Mouse (Mus musculus) heart, adult 18-20 months (tissue): ENCODE results near the gene Ddx42. TPM values are rescaled to one million over a fixed set of nuclear protein-coding genes. Genes with fewer than 3 reads are reported as not detected.
"Not testable (repeated sequence)": the region's sequence is repeated elsewhere in the genome, so short reads cannot be mapped to it uniquely, and the experiment has no call there.

Experiments
- DNase-seq, 2 experiments: peaks; one replicate each; pipeline ENCODE4 v3.0.0; 2021 to 2022; ENCODE audit warnings: mixed read lengths in 1 of 2
- total RNA-seq, 2 experiments: library from RNA; stranded (reverse); gene quantifications; 2 replicates each; pipeline ENCODE4 v1.2.3; 2021

The Ddx42 gene
- total RNA-seq, 2 experiments from 2014 or later = 24.1 to 26.7 TPM

DNA sequence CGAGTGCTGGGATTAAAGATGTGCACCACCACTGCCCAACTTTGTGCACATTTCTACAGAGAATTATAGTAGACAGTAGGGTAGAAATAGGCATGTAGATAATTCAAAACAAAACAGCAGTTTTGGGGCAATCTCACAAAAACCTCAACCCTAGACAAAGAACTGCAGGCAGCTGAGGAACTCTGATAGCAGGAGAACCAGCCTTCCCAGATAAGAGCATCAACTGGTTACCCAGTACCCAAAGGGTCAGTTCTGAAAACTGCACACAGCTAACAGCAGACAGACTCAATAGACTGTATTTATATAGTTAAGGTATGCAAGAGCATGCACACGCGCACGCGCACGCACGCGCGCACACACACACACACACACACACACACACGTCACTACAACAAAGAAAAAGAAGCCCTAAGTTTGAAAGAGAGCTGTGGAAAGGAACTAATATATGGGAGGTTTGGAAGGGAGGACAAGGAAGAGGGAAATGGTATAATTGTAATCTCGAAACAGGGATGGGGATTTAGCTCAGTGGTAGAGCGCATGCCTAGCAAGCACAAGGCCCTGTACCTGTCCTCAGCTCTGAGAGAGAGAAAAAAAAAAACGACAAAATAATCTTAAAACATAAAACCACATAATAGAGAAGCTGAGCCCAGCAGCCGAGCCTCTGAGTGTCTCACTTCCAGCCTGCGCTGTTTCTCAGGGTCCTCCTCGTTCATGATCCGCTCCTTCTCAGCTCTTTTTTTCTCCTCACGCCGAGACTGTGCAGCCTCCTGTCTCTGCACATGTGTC, 15.2 kb upstream of the Ddx42 start:
- no peak for DNase-seq

GRCm38 (mm10) chr11:106202123-106202465, 14.6 kb upstream of the Ddx42 start, which contains the start of gene Strada:
Gene Strada, minus strand, starts transcription at chr11:106202168.
- no peak for DNase-seq

DNA sequence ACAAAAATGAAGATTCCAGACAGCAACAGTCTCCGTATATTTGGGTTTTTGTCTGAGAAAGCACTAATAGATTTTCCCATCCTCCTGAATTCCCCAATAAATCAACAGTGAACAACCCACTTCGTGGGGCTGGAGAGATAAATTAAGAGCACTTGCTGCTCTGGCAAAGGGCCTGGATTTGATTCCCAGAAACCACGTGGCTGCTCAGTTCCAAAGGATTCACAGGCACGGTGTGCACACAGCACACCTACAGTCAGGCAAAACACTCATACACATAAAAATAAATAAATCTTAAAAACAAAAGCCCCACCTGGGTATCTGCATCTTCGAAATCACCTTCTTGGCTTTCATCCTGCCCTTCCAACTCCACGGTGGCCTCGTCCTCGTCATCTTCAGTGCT, 4.0 kb upstream of the Ddx42 start:
- DNase-seq = peak; percentile 33 to 55

- DNase-seq = no peak
These were observed 1.9 kb upstream of the Ddx42 start for GRCm38 (mm10) chr11:106214856-106215255.

DNA sequence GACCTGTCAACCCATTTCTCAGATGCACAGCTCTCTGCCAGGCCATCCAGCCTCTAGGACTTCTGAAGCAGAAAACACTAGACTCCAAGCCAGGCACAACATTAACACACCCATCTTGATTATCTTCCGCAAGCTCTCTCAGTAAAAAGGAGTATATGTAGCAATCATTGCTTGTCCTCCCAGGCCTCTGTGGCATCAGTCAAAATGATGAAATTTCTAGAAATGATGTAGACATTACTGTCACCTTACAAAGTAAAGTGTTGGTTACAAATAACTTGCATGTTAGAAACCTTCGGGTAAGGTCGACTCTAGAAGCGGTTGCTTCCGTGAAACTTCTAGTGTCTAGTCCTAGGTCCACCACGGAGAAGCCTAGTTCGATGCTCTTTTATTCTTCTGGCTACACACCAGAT, 1.3 kb upstream of the Ddx42 start:
- no peak for DNase-seq

DNA sequence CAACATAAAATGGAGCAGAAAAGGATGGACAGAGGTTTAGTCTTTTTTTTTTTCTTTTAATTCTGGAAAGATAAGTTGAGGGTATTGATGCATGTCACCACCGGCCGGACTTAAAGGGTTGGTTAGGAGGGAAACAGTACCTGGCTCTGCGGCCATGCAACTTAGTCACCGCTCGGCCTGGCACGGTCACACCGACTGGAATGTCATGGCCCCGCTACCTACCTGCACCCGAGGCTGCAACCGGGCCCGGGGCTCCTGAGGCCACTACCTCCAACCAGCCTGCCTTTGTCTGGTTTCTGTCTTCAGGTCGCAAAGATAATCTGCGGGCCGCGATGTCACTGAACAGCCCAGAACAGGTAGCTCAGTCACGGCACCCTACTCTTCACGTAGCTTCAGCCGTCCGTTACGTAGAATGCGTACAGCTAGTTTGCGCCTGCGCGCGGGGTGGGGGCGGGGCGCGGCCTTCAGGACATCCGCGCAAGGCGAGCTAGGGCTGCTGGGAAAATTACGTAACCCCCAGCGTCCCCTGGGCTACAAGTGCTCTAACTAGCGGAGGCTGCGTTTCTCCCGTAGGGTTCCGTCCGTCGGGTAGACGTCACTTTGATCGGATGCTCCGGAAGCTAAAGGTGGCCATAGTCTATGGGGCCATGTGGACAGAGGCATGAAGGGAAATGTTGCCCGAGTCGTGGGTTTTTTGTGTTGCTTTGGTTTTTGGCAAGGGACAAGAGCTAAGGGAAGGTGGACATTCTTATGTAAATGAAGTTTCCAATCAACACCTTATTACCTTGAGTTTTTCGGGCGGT, 598 bp upstream of the Ddx42 start, which contains the start of gene Ccdc47:
Gene Ccdc47, minus strand, starts transcription at position 418 of the 803 bp plus-strand sequence.
- DNase-seq = peak; percentile 95 to 99

DNA sequence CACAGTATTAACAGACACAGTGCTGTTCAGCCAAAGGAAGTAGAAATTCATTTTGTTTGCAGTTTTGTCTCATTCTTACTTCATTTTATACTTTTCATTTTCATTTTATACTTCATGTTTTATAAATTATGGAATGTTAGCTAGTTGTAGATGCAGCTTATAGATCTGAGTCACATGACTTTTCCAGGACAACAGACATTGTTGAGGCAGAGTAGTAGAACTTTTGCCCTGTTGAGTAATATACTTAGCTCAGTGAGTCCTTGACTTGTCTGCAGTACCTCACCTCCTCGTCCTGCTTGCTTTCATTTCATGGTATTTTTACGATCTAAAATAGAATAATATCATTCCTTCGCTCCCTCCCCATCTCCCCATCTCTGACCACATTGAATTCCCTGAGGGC, 3.9 kb downstream of the Ddx42 start:
- no peak for DNase-seq

- not testable (repeated sequence) for DNase-seq
These were observed 17.3 kb downstream of the Ddx42 start for GRCm38 (mm10) chr11:106233978-106234377.

DNA sequence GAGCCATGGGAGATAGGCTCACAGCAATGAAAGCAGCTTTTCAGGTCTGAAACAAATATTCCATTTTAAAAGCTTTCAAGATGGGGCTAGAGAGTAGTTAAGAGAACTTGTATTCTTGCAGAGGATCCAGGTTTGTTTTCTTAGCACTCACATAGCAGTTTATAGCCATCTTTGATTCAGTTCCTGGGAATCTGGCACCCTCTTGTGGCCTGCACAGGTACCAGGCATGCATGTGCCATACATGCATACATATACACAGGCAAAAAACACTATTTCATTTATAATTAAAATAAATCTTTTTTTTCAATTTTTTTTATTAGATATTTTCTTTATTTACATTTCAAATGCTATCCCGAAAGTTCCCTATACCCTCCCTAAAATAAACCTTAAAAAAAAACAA, 30.1 kb downstream of the Ddx42 start:
- no peak for DNase-seq

DNA sequence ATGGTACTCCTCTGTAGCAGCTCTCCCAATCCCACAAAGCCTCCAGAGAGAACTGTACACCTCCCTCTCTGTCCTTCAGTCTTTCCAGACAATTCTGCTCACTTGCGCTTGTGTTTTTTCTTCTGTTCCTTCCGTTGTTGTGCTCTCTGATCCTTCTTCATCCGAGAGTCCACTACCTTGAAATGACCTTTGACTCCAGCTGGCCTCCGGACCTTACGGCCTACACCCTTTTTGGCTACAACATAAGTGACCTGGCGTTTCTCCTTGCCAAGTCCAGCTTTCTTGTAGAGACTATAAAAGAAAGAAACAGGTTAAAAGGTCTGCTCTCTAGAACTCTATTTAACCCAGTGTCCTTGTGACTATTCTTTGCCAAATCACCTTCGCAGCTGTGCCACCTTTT, 32.6 kb downstream of the Ddx42 start:
- no peak for DNase-seq

DNA sequence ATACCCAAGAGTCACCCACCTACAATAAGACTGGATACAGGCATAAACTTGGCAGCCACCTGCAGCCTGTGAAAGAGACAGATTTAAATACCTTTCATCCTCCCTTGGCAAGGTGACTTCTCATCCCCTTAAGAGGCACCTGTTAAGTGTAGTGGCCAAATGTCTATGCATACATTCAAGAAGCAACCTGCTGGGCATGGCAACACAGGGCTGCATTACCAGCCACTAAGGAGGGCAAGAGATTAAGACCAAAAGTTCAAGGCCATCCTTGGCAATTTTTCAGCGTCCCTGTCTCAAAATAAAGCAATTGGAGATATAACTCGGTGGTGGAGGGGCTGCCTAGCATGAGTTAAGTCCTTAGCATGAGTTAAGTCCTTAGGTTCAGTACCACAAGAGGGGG, 38.0 kb downstream of the Ddx42 start:
- no peak for DNase-seq

DNA sequence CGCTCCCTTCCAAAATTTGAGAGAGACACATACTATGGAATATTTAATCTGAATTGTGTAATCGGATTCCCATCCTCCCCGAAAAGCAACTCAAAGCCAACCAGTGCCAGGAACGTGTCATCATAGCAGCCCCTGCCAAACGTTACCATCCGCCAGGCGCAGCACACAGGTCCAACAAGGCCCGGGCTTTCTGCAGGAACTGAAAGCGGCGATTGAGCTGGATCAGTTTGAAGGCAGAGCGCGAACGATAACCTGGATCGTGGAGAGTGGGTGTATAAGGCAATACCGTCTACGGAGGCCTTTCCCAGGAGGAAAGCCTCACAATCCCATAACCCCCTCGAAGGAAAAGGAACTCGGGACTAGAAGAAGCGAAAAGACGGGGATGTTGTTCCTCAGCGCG, 38.4 kb downstream of the Ddx42 start:
- no peak for DNase-seq

DNA sequence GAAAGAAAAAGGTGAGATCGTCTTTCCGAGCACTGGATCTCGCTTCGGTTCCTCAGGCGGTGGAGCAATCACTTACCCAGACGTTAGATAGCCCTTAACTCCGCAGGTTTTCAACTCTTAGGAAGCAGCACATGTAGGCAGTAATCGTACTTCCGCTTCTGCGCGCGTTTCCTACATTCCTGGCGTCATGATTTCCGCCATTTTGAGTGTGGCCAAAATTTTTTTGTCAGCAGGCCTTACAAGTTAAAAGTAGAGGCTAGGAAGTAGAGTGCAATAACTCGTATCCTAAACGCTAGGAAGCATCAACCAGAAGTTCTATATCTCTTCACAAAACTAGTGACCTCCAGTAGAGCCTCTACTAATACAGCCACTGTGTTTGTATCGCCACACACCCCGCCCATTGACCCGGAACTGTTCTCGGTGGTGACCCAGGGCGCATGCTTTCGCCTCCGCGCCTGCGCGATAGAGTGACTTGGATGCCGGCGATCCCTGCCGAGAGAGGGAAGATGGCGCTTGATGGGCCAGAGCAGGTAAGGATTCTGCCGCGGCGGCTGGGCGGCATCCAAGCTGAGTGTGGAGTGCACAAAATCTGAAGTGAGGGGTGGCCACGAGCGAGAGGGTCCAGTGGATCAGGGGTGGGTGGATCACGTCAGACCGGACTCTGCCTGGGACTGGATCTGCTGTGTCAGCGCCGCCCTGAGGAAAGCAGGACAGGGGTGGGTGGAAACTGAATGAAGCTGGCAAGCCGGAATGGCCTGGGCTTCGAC, 39.1 kb downstream of the Ddx42 start, which contains the start of the genes Ftsj3 and Psmc5:
Gene Ftsj3, minus strand, starts transcription at position 395 of the 767 bp plus-strand sequence.
Gene Psmc5, plus strand, starts transcription at position 470 of the 767 bp plus-strand sequence.
- peak; percentile 97 to 100 for DNase-seq

- DNase-seq = peak in 1 of 2 experiments; percentile 47
These were observed 40.0 kb downstream of the Ddx42 start for GRCm38 (mm10) chr11:106256775-106257174.

DNA sequence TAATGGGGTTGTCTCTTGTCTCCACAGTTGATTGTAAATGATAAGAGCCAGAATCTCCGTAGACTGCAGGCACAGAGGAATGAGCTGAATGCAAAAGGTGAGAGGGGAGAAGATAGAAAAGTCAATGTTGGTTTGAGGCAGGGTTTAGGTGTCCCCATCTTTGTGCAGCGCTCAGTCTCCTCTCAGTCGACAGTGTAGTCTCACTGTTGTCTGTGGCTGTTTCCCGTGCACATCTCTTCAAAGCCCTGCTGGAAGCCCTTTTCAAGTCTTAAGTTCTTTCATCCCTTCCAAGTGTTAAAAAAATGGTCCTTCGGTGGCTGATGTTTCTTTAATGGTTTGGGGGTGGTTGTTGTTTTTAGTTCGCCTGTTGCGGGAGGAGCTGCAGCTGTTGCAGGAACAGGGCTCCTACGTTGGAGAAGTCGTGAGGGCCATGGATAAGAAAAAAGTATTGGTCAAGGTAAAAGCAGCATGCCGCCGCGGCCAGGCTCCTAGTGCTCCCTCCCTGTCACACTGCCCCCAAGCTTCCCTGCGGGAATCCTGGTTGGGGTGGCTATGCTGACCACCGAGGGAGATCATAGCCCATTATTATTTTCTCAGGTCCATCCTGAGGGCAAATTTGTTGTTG, 44.2 kb downstream of the Ddx42 start:
- DNase-seq = no peak

GRCm38 (mm10) chr11:106263963-106264362, 47.2 kb downstream of the Ddx42 start:
- no peak for DNase-seq

GRCm38 (mm10) chr11:106264988-106265387, 48.3 kb downstream of the Ddx42 start:
- no peak for DNase-seq

DNA sequence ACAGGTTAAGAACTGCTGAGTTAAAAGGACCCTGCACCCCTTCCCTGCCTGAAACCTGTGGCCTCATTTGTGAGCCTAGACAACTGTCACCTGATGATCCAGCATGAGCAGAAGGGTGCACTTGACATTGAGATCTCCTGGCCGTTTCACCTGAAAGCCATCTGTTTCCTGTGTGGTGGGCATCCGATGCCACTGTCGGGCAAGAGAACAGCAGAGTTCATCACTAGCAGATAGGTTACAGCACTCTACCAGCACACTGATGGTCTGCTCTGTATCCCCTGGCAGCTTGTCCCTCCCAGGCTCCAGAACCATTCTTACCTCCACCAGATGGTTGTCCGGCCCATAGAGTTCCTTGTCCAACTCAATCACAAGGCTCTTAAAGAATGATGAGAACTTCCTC, 48.8 kb downstream of the Ddx42 start:
- no peak for DNase-seq

DNA sequence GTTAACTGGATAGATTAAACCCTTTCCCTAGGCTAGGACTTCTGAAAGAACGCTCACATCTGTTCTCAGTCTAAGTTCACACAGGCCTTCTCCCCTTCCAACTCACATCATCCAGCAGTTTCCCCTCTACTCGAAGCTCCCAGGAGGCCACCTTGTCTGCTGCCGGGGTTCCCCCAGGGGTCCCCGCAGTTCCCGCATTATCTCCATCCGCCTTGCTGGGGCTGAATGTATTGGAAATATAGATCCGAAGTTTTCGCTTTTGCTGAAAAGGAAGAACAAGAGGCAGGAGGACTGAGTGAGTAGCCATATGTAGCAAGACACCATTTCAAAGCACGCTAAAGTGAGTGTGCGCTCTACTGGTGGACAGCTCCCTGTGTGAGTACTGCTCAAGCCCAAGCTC, 49.7 kb downstream of the Ddx42 start:
- DNase-seq = no peak

DNA sequence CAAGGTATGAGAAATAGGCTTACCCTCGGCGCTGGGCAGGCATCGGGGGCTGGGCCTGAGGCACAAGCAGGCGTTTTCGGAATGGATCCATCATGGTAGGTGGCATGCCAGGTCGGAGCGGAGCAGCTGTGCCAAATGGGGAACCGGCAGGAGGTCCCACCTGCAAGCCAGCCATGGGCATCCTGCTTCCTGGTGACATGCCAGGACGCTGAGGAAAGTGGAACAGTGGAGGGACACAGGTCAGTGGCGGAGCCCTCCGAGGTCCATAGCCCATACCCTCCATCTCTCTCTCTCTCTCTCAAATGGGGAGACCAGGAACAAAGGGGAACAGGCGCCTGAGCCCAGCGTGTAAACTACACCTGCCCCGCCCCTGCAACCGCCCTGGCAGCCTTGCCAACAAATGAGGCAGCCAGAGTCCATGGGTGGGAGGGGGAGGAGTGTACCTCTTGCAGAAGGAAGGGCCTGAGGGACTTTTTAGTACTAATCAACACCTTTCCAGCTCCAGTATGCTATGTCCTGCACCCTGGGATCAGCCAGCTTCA, 50.7 kb downstream of the Ddx42 start:
- peak; percentile 54 for DNase-seq

DNA sequence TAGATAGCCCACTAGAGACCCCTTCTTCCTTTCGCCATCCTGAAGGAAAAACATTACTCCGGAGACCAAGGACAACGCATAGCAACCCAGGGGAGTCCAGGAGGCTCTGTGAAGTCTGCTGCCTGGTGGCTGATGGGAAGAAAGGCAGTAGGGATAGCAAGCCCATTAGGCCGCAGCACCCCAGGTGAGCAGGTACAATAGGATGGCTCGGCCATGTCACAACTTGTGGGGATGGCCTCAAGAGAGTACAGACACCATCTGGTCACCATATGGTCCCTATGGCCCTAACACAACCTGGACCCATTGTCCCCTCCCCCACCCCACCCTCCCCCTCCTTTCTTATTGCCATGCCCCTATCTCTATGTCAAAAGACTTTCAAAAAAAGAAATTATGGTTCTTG, 51.1 kb downstream of the Ddx42 start:
- no peak for DNase-seq
